Mouse (Mus musculus) right cerebral cortex, adult 18-20 months (tissue): ENCODE results near the gene Nup210.

Experiments
- DNase-seq: peaks from one replicate; pipeline ENCODE4 v3.0.0; 2022; ENCODE audit warnings: mixed read lengths

The Nup210 gene

DNA sequence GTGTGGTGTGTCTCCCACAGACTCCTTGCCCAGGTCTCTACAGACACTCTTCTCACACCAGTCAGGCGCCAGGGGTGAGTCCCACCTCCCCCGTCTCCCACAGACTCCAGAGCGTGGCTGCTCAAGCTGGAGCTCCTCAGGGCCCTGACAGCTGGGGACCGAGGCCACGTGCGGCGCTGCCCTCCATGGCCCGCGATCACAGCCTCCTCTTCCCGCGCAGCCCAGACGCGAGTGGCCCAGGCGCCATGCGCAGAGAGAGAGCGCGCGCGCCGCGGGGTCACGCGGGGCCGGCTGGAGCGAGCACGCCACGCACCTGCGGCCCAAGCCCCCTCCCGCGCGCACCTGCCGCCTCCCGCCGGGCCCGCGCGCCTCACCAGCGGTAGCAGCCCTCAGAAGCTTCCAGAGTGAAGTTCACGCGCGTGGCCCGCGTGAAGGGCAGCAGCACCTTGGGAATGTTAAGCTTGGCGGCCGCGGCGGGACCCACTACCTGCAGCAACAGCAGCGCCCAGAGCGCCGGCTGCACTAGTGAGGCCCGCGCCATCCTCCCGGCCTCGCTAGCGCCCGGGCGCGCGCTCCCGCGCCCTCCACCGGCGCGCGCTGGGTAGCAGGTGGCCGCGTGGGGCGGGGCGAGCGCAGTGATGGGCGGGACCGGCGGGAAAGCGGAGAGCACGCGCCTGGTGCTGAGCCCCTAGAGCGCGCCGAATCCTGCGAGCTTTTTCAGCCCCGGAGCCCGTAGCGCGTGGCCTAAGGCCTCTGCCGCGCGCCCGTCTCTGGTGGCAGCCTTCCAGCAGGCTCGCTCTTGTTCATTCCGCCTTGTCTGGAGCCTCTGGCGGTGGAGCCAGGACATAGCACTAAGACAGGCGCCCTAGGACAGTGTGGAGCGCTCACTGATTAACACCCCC, at the start of gene Nup210:
Nup210 (minus strand) TSS at position 586 of the 902 bp plus-strand sequence.
- DNase-seq: peak; percentile 97

DNA sequence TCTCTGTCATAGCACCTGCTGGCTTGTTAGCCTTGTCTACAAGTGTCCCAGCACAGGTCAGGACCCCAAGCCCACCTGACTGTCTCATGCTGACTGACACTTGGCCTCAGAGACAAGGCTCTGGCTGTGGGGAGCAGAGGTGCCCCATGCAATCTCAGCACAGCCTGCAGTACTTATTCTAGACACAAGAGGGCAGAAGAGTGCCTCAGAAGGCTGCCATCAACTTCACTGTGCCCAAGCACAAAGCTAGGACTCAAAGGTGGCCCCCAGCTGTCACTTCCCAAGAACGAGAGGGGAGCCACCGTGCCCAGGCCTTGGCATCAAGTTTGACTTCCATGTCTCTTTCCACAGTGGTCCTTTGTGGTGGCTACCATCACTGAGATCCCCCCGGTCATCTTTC, 48.6 kb upstream of the Nup210 start:
- peak; percentile 78 for DNase-seq

DNA sequence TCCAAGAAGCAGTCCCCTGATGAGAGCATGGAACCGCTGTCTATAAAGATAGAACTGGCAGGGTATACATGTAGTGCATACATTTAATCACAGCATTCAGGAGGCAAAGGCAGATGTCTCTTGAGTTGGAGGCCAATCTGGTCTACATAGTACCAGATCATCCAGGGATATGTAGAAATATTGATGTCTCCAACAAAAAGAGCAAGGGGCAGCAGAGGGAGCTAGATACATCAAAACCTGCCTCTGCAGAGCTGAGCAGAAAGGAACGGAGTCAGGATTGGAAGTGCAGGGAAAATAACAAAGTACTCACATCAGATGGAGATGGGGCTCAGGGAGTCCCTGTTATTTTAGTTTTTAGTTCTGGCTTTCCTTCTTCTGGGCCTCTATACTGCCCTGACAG, 48.0 kb upstream of the Nup210 start:
- DNase-seq: no peak

DNA sequence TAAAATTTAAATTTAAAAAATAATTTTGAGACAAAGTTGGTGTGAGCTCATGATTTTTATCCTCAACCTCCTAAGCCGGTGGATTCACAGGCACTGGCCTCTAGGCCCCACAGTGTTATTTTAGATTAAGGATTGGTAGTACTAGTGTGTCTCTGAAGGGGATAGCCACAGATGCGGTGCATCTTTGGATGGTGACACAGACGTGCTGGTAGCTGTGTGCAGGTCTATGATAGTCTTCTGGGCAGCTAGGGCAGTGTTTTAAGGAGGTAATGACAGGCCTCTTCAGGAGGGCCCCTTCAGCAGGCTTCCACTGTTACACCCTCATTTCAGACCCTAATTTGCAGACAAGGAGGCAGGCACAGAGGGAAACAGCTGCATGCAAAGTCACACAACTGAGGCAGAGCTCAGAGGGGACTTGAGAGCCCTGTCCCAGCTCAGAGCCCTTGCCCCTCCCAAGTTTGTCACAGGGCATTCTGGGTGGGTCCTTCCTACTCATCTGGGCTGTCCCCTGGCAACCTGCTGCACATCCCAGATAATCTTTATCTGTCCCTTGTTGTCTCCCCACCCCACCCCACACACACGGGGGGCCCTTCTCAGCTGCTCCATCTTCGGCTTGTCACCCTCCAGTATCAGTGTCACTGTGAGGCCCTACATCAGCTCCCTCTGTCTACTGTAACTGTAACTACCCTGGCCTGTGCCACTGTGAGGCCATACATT, 46.7 kb upstream of the Nup210 start:
- DNase-seq: no peak

DNA sequence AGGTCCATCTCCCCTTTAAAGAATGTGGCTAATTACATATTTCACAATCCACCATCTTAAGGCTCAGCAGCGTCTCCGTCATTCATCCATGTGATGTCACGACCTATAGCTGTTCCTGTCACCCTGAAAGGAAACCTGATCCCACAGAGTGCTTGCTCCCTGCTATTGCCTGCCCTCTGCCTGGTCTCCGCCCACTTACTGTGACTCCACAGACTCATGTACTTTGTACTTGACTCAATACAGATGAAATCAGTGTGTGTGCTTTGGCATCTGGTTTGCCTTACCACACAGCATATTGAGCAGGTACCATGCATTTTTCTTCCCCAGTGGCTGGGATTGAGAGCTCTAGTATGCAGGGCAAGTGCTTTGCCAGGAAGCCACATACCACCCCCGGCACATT, 45.7 kb upstream of the Nup210 start:
- no peak for DNase-seq

DNA sequence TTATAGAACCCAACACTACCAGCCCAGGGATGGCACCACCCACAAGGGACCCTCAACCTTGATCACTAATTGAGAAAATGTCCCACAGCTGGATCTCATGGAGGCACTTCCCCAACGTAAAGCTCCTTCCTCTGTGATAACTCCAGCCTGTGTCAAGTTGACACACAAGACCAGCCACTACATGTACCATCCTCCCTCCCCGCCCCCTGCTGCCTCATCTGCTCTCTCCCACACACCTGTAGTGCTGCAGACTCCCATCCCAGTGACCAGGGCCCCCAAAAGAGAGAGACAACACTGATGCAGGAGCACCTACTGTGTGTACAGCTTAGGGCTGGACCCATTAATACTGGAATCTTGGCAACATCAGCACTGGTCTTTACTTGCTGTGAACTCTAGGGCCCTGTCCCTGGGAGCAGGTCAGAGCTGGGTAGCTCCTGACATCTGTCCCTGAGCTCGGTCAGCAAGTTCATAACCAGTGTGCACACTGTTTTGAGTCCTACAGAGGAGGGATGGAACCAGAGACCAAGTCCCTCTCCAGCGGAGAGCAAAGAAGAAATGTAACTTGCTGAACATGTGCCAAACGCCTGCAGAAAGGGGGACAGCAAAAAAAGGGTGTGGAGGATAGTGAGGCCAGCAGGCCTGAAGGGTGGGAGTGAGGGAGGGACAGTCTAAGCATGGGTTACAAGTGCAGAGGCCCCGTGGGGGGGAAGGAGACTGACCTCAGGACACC, 45.0 kb upstream of the Nup210 start:
- no peak for DNase-seq

DNA sequence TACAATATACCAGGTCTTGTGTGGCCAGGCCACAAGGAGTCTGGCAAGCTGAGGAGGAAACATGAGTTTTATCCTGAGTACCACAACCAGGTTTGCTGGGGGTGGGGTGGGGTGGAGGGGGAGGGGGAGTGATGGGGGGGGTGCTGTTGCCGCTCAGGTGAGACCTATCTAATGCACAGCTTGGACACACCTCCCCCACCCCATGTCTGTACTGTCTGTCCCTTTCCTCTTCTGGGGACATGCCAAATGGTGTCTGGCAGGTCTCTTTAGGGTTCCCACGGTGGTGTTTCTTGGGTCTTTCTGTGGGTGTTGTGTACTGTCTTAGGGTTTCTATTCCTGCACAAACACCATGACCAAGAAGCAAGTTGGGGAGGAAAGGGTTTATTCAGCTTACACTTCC, 44.3 kb upstream of the Nup210 start:
- no peak for DNase-seq

DNA sequence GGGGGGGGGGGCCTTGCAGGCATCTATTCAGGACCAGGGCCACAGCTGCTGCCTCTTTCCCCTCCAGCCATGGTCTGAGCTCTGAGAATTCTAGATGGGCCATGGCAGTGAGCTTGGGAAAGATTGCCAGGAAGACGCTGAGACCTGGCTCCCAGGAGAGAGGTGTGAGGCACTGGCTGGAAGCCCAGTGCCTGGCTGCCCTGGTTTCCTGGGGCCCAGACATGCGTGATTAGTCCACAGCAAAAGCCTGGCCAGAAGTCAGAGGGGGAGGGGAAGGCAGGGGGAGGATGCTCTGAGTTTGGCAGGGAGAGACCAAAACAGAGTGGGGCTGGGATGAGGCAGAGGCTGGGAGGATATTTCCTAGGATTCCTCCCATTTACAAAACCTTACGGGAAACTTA, 43.8 kb upstream of the Nup210 start:
- peak; percentile 70 for DNase-seq

DNA sequence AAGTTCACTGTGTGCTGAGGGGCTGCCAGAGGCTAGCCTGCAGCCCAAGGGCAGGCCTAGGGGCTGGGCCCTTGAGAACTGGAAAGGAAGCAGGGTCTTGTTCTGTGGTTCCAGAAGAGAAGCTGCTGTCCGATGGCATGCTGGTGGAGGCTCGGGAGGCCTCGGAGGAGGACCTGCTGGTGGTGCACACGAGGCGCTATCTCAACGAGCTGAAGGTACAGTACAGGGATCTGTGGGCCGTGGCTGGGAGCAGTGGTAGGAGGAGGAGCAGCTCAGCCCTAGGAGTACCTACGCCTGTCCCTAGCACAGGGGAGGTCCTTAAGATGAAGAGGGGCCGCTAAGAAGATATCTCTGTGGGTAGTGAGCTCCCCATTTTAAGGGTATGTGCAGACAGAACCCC, 42.4 kb upstream of the Nup210 start:
- DNase-seq: peak; percentile 30

DNA sequence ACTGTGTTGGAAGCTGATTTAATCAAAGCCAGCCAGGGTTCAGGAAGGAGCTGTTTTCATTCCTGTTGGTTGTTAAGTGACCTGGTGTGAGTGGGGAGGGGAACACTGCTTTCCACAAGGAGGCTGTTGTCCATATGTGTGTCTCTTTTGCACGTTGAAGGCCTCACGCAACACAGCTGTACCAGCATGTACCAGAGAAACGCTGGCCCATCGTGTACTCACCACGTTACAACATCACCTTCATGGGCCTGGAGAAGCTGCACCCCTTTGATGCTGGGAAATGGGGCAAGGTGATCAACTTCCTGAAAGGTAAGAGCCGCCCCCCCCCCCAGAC, 40.6 kb upstream of the Nup210 start:
- no peak for DNase-seq

DNA sequence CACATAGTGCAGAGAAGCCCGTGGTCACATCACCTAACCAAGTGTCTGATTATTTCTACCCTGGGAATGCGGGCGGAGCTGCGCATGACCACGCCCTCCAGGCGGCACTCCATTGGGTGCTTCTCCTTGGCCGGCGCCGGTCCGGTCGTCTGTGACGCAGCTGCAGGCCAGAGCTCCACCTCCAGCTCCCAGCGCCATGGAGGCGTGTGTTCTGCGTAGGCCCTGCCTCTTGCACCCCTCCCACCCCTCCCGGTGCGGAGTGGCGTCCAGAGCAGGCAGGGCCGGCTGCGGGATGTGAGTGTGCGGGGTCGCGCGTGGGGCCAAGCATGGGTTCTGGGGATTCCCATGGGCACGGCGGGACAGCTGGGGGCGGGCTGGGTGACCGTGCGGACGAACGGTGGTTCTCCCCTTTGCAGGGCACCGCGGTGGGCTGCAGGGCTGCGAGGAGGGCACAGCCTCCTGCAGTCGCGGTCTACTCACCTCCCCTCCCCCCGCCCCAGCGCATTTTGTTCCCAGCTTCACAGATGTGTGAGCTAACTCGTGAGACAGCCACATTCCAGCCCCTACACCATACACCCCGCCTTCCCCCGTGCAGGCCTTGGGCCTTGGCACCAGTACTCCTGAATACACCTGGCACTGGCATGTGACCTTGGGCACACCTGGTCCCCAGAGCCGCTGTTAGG, 40.1 kb upstream of the Nup210 start, which contains the start of gene Hdac11:
Hdac11 (plus strand) TSS at position 112 of the 683 bp plus-strand sequence.
- peak; percentile 97 for DNase-seq

DNA sequence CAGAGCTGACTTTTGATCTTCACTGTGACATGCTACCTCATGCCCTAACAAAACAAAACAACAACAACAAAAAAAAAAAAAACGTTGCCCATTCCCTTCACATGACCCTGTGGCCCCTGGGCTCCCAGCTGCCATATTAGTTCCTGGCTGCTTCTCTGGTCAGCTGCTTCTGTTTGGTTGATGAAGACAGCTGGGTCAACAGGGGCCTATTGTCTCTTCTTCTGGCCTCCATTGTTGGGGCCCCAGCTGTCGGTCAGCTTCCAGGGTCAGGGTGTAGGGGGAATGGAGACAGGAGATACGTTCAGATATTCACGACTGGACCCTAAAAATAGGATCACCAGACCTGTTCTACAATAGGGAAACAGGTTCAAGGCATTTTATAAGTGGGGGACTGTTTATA, 39.4 kb upstream of the Nup210 start:
- DNase-seq: peak; percentile 34

DNA sequence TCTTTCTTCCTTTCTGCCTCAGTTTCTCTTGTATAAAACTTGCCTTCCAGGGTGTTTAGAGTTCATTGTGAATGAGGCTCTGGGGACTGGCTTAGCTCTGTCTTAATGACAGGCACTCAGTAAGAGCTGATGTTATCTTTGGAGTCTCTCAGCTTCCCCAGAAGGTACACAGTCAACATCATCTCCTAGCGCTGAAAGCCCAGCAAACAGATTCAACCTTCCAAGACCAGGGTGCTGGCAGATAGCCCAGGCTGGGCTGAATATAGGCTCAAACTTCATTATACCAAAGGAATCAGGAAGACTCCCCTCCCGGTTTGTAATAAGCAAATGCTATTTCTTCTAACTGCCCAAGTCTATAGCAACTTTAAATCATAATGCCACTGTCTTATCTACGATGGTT, 38.7 kb upstream of the Nup210 start:
- no peak for DNase-seq

DNA sequence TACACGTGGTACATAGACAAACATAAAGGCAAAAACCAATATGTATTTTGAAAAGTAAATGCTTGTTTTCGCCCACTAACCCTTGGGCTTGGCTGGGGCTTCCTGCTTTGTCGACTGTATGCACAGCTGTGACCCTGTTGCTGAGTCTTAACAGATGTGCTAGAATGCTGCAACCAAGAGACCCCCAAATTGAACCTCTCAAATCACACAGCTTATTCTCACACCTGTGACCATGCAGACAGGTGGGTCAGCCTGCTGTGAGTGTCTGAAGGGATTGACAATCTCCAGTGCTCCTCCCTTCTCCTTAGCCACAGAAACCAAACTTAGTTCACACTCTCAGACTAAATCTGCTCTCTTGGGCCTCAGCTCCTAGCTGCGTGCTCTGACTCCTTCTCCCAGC, 38.1 kb upstream of the Nup210 start:
- DNase-seq: no peak

DNA sequence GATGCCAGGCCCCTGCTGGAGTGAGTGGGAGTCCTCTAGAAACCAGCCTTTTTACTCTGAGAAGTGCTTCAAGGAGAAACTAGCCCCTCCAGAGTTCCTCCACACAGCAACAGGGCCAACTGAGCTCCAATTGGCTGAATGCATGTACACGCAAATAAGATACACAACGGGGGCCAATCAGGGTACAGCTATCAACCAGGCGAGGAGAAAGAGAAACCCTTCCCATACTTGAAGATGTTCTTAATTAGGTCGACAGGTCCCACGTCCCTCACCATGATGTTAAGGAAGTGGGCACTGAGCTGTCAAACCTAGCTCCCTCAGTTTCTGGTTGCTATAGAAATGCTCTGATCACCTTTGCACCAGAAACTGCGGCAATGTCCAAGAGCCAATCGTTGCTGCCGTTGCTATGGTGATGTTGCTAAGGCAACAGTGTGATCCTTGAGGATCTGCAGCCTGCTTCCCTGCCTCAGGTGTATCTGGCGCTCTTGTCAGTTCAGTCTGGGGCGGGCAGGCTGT, 37.0 kb upstream of the Nup210 start:
- DNase-seq: peak; percentile 82

DNA sequence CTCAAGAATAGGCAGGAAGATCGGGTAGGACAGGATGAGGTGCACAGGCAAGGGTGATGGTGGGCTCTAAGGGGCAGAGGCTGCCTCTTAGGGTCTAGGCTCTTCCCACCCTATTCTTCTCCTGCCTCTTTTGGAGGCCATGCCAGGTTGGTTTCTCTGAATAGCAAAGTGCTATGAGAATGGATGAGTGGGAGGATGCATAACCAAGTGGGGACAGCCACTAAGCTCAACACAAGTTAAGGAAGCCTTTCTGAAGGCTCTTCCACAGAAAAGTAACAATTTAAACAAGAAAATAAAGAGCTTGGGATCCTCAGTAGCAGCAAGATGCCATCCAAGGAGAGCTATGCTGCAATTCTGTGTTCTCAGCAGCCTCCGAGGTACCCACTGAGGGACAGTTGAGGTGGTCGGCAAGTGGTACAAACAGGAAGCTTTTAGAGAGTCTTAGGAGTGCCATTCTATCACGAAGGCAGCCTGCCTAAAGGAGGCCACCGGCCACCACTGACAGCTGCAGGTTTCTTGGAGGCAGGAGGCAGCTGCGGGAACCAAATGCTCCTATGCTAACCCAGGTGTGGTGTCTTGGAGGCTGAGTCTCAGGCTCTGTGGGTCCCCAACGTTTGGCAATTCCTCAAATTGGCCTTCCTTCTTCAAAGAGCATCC, 36.4 kb upstream of the Nup210 start:
- DNase-seq: no peak

DNA sequence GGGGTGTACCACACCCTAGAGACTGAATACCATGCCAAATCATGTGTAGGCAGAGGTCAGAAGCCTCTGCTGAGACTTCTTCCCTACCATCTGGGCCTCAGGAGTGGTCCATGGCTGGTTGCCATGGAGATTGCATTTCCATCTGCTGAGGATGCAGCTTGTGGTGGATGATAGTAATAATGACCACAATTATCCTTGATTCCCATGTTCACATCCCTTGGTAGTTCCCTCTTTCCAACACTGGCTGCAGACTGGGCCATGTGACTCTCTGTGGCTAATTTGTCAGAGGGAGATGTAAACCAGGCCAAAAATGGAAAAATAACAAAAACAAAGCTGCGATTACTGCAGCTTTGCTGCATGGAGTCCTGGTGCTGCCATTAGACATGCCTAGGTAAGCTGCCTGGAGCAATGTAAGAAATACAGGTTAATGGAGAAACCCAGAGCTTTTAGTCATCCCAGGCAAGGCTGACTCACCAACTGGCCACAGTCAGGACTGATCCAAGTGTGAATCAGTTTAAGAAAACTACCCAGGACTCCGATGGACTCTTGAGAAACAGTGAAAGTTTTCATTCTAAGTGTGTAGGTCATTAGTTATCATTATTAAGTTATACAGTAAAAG, 30.6 kb upstream of the Nup210 start:
- no peak for DNase-seq

DNA sequence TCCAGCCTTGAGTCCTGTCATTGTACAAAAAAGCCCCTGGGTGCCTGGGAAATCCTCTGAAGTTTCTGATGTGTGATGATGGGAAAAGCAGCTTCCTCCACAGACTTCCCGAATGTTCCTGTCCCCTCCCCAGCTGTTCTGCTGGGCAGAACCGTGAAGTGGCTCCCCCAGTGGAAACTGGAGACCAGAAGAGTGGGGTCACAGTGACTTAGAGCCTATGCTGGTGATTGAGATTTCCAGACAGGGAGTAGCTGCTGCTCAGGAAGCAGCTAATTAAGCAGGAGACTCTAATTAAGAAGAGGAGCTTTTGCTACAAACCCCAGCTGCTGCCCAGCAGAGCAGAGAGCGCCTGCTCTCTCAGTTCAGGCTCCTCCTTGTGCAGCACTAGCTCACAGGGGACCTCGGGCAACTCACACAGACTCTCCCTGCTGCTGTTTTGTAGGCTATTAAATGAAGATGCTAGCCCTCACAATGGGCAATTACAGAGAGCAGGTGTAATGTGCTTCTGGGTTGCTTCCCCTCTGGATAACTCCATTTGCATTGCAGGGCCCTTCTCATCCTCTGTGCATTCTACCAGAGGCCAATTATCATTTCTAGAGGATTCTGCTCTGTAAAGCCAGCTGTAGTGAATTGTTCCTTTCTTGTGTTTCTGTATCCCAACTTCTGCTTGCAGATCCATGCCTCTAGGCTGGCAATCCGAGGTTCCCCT, 30.0 kb upstream of the Nup210 start:
- DNase-seq: no peak

DNA sequence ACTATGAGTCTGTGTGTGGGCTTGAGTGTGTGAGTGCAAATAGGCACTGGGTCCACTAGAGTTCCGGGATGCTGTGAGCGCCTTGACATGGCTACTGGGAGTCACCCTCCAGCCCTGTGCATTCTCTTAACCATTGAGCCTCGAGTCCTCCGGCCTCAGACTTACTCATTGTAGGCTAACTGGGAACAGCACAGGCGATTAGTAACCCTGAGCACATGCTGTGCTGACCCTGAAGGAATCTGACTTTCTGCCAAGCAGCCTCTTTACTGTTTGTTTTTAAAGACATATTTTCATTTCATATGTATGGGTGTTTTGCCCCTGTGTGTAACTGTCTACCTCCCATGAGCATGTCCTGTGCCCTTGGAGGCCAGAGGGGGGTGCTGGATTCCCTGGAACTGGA, 28.9 kb upstream of the Nup210 start:
- DNase-seq: no peak

DNA sequence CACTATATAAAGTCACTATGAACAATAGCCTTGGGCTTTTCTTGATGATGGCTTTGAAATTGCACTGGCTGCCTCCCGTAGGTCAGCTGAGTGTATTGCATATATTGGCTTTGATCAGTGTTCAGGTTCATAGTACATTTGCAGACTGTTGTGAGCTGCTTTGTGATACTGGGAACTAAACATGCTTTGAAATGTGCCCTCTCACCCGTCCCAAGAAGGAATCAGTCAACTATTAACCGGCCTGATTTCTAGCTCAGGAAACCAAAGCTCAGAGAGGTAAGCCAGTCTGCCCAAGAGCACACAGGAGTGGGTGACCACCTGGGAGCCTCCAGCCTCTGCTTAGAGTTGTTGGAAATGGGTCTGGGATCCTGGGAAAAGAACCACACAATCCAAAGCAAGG, 28.4 kb upstream of the Nup210 start:
- DNase-seq: no peak

DNA sequence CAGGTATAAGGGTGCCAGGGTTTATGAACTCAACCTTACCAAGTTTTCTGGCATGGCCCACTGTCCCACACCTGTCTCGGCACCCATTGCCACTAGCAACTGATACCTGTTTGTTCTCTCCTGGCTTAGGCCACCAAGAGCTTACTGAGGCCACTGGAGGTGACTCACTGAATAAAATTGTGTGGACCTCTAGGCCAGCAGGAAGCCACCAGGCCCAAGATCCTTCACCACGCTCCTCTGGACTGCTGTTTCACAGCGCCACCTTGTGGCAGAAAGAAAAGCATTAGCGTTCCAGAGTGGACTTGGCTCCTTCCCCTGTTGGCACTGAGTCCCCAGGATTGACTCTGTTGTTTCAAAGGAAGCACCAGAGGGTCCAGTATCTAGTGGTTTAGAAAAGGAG, 23.2 kb upstream of the Nup210 start:
- DNase-seq: peak; percentile 70
